Mouse (Mus musculus): ENCODE results near the gene Rpl4.

DNA sequence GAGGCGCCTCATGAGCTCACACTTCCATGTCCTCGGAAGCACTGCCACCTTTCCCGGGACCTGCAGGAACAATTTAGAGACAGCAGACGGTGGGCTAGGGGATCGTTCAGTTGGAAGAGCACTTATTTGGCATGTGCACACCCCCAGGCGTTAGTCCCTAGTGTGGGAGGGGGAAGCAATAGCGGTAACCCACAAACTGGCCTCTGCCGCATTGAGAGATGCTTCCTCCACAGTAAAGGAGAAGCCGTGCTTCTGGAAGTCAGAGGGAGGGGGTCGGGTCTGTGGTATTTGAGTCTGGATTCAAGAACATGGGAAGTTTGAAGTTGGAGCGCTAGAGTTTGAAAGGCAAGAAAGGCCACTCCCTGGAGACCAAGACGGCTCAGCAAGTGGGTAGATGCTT lies 47.1 kb upstream of the Rpl4 start:
- TF ChIP-seq CTCF (IDR thresholded peaks at IDR 0.05; ENCODE audit: insufficient read depth, low read depth, low read length): no peak
- TF ChIP-seq POLR2A (IDR thresholded peaks at IDR 0.05; ENCODE audit: insufficient read depth, low read depth, low read length): no peak
